Mouse (Mus musculus) MEL (cell line): ENCODE results near the gene Cd5. TPM values are rescaled to one million over a fixed set of nuclear protein-coding genes. Genes with fewer than 3 reads are reported as not detected.

Experiments used
- DNase-seq: peaks from one replicate; pipeline ENCODE4 v3.0.0; 2011; ENCODE audit warnings: low read depth, low spot score
- H3K27ac ChIP-seq: 2 replicates; pipeline ENCODE4 v1.5.1; 2012; ENCODE audit warnings: low read depth, mild to moderate bottlenecking, control low read depth, low read length, moderate library complexity; ENCODE audit not compliant: control insufficient read depth
- H3K27me3 ChIP-seq, 2 experiments: fragments of 150-350 bp in 1 of 2; sonication (generic) in 1 of 2; 2 replicates each; pipeline ENCODE4 v1.6.1; 2012; ENCODE audit warnings: low read length in 2 of 2, mild to moderate bottlenecking in 2 of 2, improper control_type of control experiment in 1 of 2, moderate library complexity in 1 of 2; ENCODE audit not compliant: insufficient read depth in 2 of 2, control insufficient read depth in 1 of 2
- H3K36me3 ChIP-seq, 2 experiments: 2 replicates each; pipeline ENCODE4 v1.6.1; 2012 to 2014; ENCODE audit warnings: low read length in 2 of 2, improper control_type of control experiment in 1 of 2, inconsistent platforms in 1 of 2, mild to moderate bottlenecking in 1 of 2; ENCODE audit not compliant: insufficient read depth in 2 of 2, control insufficient read depth in 1 of 2
- H3K4me1 ChIP-seq, 2 experiments: fragments of 150-350 bp in 1 of 2; sonication (generic) in 1 of 2; 2 replicates each; pipeline ENCODE4 v1.6.1; 2012; ENCODE audit warnings: low read length in 2 of 2, improper control_type of control experiment in 1 of 2, mild to moderate bottlenecking in 1 of 2; ENCODE audit not compliant: insufficient read depth in 2 of 2, control insufficient read depth in 1 of 2
- H3K4me3 ChIP-seq, 2 experiments: fragments of 150-350 bp in 1 of 2; sonication (generic) in 1 of 2; 2 replicates each; pipeline ENCODE4 v1.5.1; 2012; ENCODE audit warnings: low read depth in 2 of 2, low read length in 2 of 2, mild to moderate bottlenecking in 2 of 2, moderate library complexity in 2 of 2, control low read depth in 1 of 2, improper control_type of control experiment in 1 of 2; ENCODE audit not compliant: control insufficient read depth in 1 of 2, insufficient read depth in 1 of 2
- H3K79me2 ChIP-seq: 2 replicates; pipeline ENCODE4 v1.6.1; 2012; ENCODE audit warnings: mild to moderate bottlenecking, low read length, moderate library complexity; ENCODE audit not compliant: control insufficient read depth, poor library complexity, insufficient read depth
- H3K9ac ChIP-seq: 2 replicates; pipeline ENCODE4 v1.6.1; 2012; ENCODE audit warnings: low read depth, mild to moderate bottlenecking, control low read depth, low read length, moderate library complexity; ENCODE audit not compliant: control insufficient read depth, poor library complexity, severe bottlenecking
- H3K9me3 ChIP-seq: fragments of 150-350 bp; sonication (generic); replicated peaks from 2 replicates; pipeline ENCODE4 v1.6.1; 2012; ENCODE audit warnings: mild to moderate bottlenecking, low read length, improper control_type of control experiment, moderate library complexity; ENCODE audit not compliant: insufficient read depth
- BHLHE40 ChIP-seq: IDR thresholded peaks from 2 replicates; pipeline ENCODE4 v1.6.1; 2012; ENCODE audit warnings: low read depth, mild to moderate bottlenecking, inconsistent platforms, low read length, improper control_type of control experiment, borderline replicate concordance
- ELF1 ChIP-seq: IDR thresholded peaks from 2 replicates; pipeline ENCODE4 v1.6.1; 2014; ENCODE audit warnings: low read depth, mild to moderate bottlenecking, inconsistent platforms, low read length, improper control_type of control experiment, moderate library complexity
- GATA1 ChIP-seq: IDR thresholded peaks from 2 replicates; pipeline ENCODE4 v1.6.1; 2011; ENCODE audit warnings: low read depth, low read length, improper control_type of control experiment
- JUND ChIP-seq: IDR thresholded peaks from 2 replicates; pipeline ENCODE4 v1.6.1; 2011; ENCODE audit warnings: low read depth, mild to moderate bottlenecking, improper control_type of control experiment, low read length
- MAFK ChIP-seq: IDR thresholded peaks from 2 replicates; pipeline ENCODE4 v1.6.1; 2011; ENCODE audit warnings: low read depth, mild to moderate bottlenecking, low read length, improper control_type of control experiment, borderline replicate concordance
- MAX ChIP-seq: IDR thresholded peaks from 2 replicates; pipeline ENCODE4 v1.6.1; 2011; ENCODE audit warnings: low read length, improper control_type of control experiment
- MAZ ChIP-seq: IDR thresholded peaks from 2 replicates; pipeline ENCODE4 v1.6.1; 2012; ENCODE audit warnings: low read depth, mild to moderate bottlenecking, inconsistent platforms, low read length, improper control_type of control experiment
- MYB ChIP-seq: IDR thresholded peaks from 2 replicates; pipeline ENCODE4 v1.6.1; 2011; ENCODE audit warnings: mild to moderate bottlenecking, low read depth, low read length, improper control_type of control experiment
- POLR2AphosphoS5 ChIP-seq: IDR thresholded peaks from 2 replicates; pipeline ENCODE4 v1.6.1; 2012; ENCODE audit warnings: low read depth, borderline replicate concordance, mild to moderate bottlenecking, inconsistent platforms, low read length, moderate library complexity, mixed read lengths
- RAD21 ChIP-seq: IDR thresholded peaks from 2 replicates; pipeline ENCODE4 v1.6.1; 2011; ENCODE audit warnings: mild to moderate bottlenecking, low read depth, low read length, improper control_type of control experiment
- RCOR1 ChIP-seq: IDR thresholded peaks from 2 replicates; pipeline ENCODE4 v1.6.1; 2012; ENCODE audit warnings: low read depth, mild to moderate bottlenecking, inconsistent platforms, low read length, improper control_type of control experiment
- SIN3A ChIP-seq: IDR thresholded peaks from 2 replicates; pipeline ENCODE4 v1.6.1; 2012; ENCODE audit warnings: low read length, improper control_type of control experiment, inconsistent platforms
- SMC3 ChIP-seq: IDR thresholded peaks from 2 replicates; pipeline ENCODE4 v1.6.1; 2011; ENCODE audit warnings: low read depth, low read length, improper control_type of control experiment
- TBP ChIP-seq: IDR thresholded peaks from 2 replicates; pipeline ENCODE4 v1.8.0; 2011; ENCODE audit warnings: low read depth, low read length, improper control_type of control experiment
- TCF12 ChIP-seq: IDR thresholded peaks from 2 replicates; pipeline ENCODE4 v1.6.1; 2014; ENCODE audit warnings: low read depth, mild to moderate bottlenecking, inconsistent platforms, low read length, improper control_type of control experiment, moderate library complexity
- USF2 ChIP-seq, 2 experiments: IDR thresholded peaks; 2 replicates each; pipeline ENCODE4 v1.6.1; 2011 to 2012; ENCODE audit warnings: improper control_type of control experiment in 2 of 2, low read length in 2 of 2, borderline replicate concordance in 1 of 2, inconsistent platforms in 1 of 2, low read depth in 1 of 2, mild to moderate bottlenecking in 1 of 2; ENCODE audit not compliant: insufficient read depth in 1 of 2
- ZKSCAN1 ChIP-seq: IDR thresholded peaks from 2 replicates; pipeline ENCODE4 v1.6.1; 2012; ENCODE audit warnings: low read depth, mild to moderate bottlenecking, inconsistent platforms, low read length, improper control_type of control experiment, moderate library complexity
- ZMIZ1 ChIP-seq: IDR thresholded peaks from 2 replicates; pipeline ENCODE4 v1.6.1; 2012; ENCODE audit warnings: low read depth, mild to moderate bottlenecking, inconsistent platforms, low read length, improper control_type of control experiment, moderate library complexity
- ZNF384 ChIP-seq: IDR thresholded peaks from 2 replicates; pipeline ENCODE4 v1.6.1; 2012; ENCODE audit warnings: low read depth, mild to moderate bottlenecking, inconsistent platforms, low read length, improper control_type of control experiment
- polyA plus RNA-seq, 2 experiments: library from polyadenylated mRNA; stranded (reverse) in 1 of 2; unstranded in 1 of 2; fragments of >175 nt in 1 of 2; fragments of >200 nt in 1 of 2; gene quantifications; 2 replicates each; pipeline versions ENCODE4 v1.2.1 to v1.2.4; 2012; ENCODE audit warnings: low replicate concordance in 2 of 2, low read depth in 1 of 2; ENCODE audit not compliant: insufficient read length in 2 of 2, insufficient read depth in 1 of 2, missing spikeins in 1 of 2
- total RNA-seq: library from RNA; depleted of rRNA; stranded (reverse); fragments of 300-350 nt; gene quantifications from 2 replicates; pipeline ENCODE4 v1.2.3, GENCODE M21; 2012

The Cd5 gene
- total and polyA plus RNA-seq, 3 experiments: not detected

DNA sequence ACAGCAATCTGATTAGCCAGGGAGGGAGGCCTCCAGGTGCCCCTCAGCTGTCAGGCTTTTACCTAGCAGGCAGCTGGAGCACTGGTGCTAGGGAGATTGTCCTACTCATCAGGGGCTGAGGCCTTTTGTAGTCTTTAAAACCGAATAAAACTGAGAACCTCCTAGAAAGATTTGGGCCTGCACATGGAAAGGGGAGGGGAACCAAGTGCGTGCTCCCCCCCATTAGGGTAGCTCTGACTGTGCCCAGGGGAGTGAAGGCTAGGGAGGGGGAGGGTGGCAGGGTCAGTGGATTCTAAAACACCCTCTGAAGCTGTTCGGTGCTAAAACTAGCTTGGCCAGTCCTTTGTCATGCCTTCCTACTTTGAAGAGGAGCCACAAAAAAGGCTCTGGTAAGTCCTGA, 18.3 kb downstream of the Cd5 start:
- Histone ChIP-seq H3K9ac (no peak overlapping the region), H3K36me3 (no peaks in the 10 kb centered on the region), H3K4me3 (no peak overlapping the region), H3K27ac (no peak overlapping the region), H3K4me1 (no peaks in the 10 kb centered on the region), H3K79me2 (no peaks in the 10 kb centered on the region), H3K27me3 (no peaks in the 10 kb centered on the region; a peak in 1 of 4 replicates), H3K9me3 (no peaks in the 10 kb centered on the region)
- DNase-seq: no peak
- TF ChIP-seq MAX (no peak), RAD21 (no peak), ELF1 (no peak), JUND (no peak), ZMIZ1 (no peak)

DNA sequence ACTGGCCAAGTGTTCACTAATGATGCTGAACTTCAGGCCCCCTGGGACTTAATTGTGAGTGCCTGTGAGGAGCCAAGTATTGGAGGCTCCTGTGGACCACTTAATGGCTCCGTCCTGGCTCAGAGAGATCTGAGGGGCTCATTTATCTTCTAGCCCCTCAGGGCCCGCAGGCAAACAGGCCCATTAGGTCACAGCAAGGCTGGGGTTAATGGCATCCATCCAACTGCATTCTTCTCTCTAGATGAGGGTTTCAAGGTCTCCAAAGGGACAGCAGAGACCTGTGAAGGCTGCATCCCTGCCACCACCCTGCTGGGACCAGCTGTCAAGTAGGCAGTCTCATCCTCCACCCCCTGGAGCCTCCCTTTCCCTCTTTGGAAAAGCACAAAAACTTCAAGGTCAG, 19.1 kb downstream of the Cd5 start:
- H3K79me2 ChIP-seq: no peaks in the 10 kb centered on the region
- DNase-seq: no peak
- H3K9ac ChIP-seq: no peak overlapping the region
- TF ChIP-seq MAFK: no peak
- no peak for TF ChIP-seq ZKSCAN1
- no peak for TF ChIP-seq SMC3
- no peak for TF ChIP-seq ZMIZ1
- TF ChIP-seq TBP: no peak
- TF ChIP-seq MYB: no peak
- no peak for TF ChIP-seq GATA1
- no peak for TF ChIP-seq MAZ
- TF ChIP-seq RCOR1: no peak
- no peak for TF ChIP-seq BHLHE40
- no peak for TF ChIP-seq ZNF384
- no peak for TF ChIP-seq POLR2AphosphoS5
- TF ChIP-seq SIN3A: no peak
- TF ChIP-seq TCF12: no peak
- no peak for TF ChIP-seq RAD21
- no peak for TF ChIP-seq ELF1
- TF ChIP-seq USF2 (IDR thresholded peaks at IDR 0.05; ENCODE audit: borderline replicate concordance in 1 of 2, insufficient read depth in 1 of 2, low read depth in 1 of 2, low read length in 2 of 2): no peak
- H3K4me3 ChIP-seq: no peak overlapping the region
- no peaks in the 10 kb centered on the region for H3K27me3 ChIP-seq
- no peaks in the 10 kb centered on the region for H3K4me1 ChIP-seq
- H3K27ac ChIP-seq: no peak overlapping the region
- no peaks in the 10 kb centered on the region for H3K36me3 ChIP-seq
- no peaks in the 10 kb centered on the region for H3K9me3 ChIP-seq
